Mouse (Mus musculus): Measurements from ENCODE around the gene Camk1. TPM values are rescaled to one million over a fixed set of nuclear protein-coding genes. Genes with fewer than 3 reads are reported as not detected.
"Not testable (repeated sequence)": the region's sequence is repeated elsewhere in the genome, so short reads cannot be mapped to it uniquely, and the experiment has no call there.

The Camk1 gene
- polyA plus RNA-seq, 1 experiment: 43.2 TPM

- peaks cover 7% of the 10 kb centered on the region for H3K79me2 ChIP-seq (ENCODE audit: control insufficient read depth, insufficient read depth)
- H3ac ChIP-seq (ENCODE audit: control insufficient read depth, insufficient read length, low read depth): no peak overlapping the region
- no peaks in the 10 kb centered on the region for H3K27me3 ChIP-seq (ENCODE audit: control insufficient read depth, insufficient read depth, insufficient read length)
- H3K4me3 ChIP-seq (ENCODE audit: insufficient read depth, poor library complexity, severe bottlenecking): no peak overlapping the region
- TF ChIP-seq MYOG (IDR thresholded peaks at IDR 0.05; ENCODE audit: control insufficient read depth, extremely low read depth, insufficient read length): no peak
- peak; percentile 59 for TF ChIP-seq USF1 (IDR thresholded peaks at IDR 0.05; ENCODE audit: low read depth)
- no peaks in the 10 kb centered on the region for H3K79me3 ChIP-seq (ENCODE audit: low read depth)
- peaks cover 4% of the 10 kb centered on the region for H3K36me3 ChIP-seq (ENCODE audit: control insufficient read depth, insufficient read depth)
Measured at GRCm38 (mm10) chr6:113344321-113344720, 537 bp upstream of the Camk1 start.

GRCm38 (mm10) chr6:113342297-113342696 is 1.5 kb downstream of the Camk1 start:
- no peaks in the 10 kb centered on the region for H3K79me3 ChIP-seq (ENCODE audit: low read depth)
- peaks cover 7% of the 10 kb centered on the region for H3K79me2 ChIP-seq (ENCODE audit: control insufficient read depth, insufficient read depth)
- TF ChIP-seq MYOD1 (IDR thresholded peaks at IDR 0.05; ENCODE audit: control insufficient read depth, insufficient read length, low read depth) (no peak), CEBPB (IDR thresholded peaks at IDR 0.05; ENCODE audit: low read depth) (no peak), MAX (IDR thresholded peaks at IDR 0.05) (no peak), CTCF (IDR thresholded peaks at IDR 0.05; ENCODE audit: control insufficient read depth, insufficient read depth, insufficient read length) (no peak)
- peaks cover 17% of the 10 kb centered on the region for H3K36me3 ChIP-seq (ENCODE audit: control insufficient read depth, insufficient read depth)
- H3K4me3 ChIP-seq (ENCODE audit: insufficient read depth, poor library complexity, severe bottlenecking): no peak overlapping the region
- no peaks in the 10 kb centered on the region for H3K27me3 ChIP-seq (ENCODE audit: control insufficient read depth, insufficient read depth, insufficient read length)
- H3ac ChIP-seq (ENCODE audit: control insufficient read depth, insufficient read length, low read depth): no peak overlapping the region

DNA sequence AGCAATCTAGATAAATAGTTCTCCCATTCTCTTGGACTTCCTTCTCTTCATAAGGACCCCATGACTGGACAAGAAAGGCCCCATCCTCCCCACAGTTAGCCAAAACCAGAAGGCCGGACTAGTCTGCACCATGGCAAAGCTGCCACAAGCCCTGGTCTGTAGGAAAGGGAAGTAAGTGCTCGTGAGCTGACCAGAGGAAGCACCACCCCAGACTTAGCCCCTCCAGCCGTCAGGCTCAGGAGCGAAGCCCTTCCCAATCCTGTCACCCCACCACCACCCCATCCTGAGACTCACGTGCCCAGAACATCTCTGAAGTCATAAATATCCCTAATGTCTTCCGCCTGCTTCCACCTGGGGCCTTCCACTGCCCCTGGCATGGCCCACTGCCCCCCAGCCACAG is 2.2 kb downstream of the Camk1 start:
- H3ac ChIP-seq (ENCODE audit: control insufficient read depth, insufficient read length, low read depth): no peak overlapping the region
- H3K4me3 ChIP-seq (ENCODE audit: insufficient read depth, poor library complexity, severe bottlenecking): no peak overlapping the region
- no peaks in the 10 kb centered on the region for H3K79me3 ChIP-seq (ENCODE audit: low read depth)
- H3K79me2 ChIP-seq (ENCODE audit: control insufficient read depth, insufficient read depth): peaks cover 7% of the 10 kb centered on the region
- H3K36me3 ChIP-seq (ENCODE audit: control insufficient read depth, insufficient read depth): peaks cover 17% of the 10 kb centered on the region
- H3K27me3 ChIP-seq (ENCODE audit: control insufficient read depth, insufficient read depth, insufficient read length): no peaks in the 10 kb centered on the region
- no peak for TF ChIP-seq CEBPB (IDR thresholded peaks at IDR 0.05; ENCODE audit: low read depth)
- TF ChIP-seq FOSL1 (IDR thresholded peaks at IDR 0.05; ENCODE audit: insufficient read depth, low read length, poor library complexity, severe bottlenecking): no peak
- no peak for TF ChIP-seq MYOG (IDR thresholded peaks at IDR 0.05; ENCODE audit: control insufficient read depth, extremely low read depth, insufficient read length)
- TF ChIP-seq MAX (IDR thresholded peaks at IDR 0.05): no peak
- no peak for TF ChIP-seq CTCF (IDR thresholded peaks at IDR 0.05; ENCODE audit: control insufficient read depth, insufficient read depth, insufficient read length)
- no peak for TF ChIP-seq MYOD1 (IDR thresholded peaks at IDR 0.05; ENCODE audit: control insufficient read depth, insufficient read length, low read depth)
- no peak for TF ChIP-seq USF1 (IDR thresholded peaks at IDR 0.05; ENCODE audit: low read depth)

DNA sequence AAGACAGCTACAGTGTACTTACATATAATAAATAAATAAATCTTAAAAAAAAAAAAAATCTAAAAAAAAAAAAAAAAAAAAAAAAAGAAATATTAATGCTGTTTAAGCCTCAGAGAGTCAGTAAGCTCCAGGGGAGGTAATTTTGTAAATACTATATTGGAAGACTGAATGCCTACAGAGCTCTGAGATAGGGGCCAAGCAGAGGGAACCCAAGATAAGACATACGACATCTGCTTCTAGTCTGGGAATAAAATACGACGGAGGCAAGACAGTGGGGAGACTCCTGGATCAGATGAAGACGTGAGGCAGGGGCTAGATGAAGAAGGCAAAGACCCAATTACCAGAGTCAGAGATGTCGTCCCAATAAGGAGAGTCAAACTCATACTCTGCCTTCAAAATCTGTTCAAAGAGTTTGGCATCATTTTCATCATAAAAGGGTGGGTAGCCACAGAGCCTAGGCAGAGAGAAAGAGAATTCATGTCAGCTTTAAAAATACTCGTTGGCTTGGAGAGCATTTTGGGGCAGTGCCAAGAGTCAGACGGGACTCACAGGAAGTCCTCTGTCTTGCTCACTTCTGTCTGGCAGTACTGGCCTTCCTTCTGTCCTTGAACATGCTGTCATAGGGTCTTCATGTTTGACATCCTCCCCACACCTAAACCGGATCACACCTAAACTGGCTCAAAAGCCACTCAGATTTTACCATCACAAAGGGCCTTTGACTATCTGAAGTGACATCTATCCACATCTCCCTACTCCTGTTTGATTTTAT is 6.7 kb downstream of the Camk1 start:
- TF ChIP-seq FOSL1 (IDR thresholded peaks at IDR 0.05; ENCODE audit: insufficient read depth, low read length, poor library complexity, severe bottlenecking) (no peak), CTCF (IDR thresholded peaks at IDR 0.05; ENCODE audit: control insufficient read depth, insufficient read depth, insufficient read length) (no peak), MAX (IDR thresholded peaks at IDR 0.05) (no peak), CEBPB (IDR thresholded peaks at IDR 0.05; ENCODE audit: low read depth) (no peak), MYOG (IDR thresholded peaks at IDR 0.05; ENCODE audit: control insufficient read depth, extremely low read depth, insufficient read length) (no peak), MYOD1 (IDR thresholded peaks at IDR 0.05; ENCODE audit: control insufficient read depth, insufficient read length, low read depth) (no peak)
- Histone ChIP-seq H3K79me2 (ENCODE audit: control insufficient read depth, insufficient read depth) (no peaks in the 10 kb centered on the region), H3ac (ENCODE audit: control insufficient read depth, insufficient read length, low read depth) (no peak overlapping the region), H3K4me3 (ENCODE audit: insufficient read depth, poor library complexity, severe bottlenecking) (no peak overlapping the region), H3K79me3 (ENCODE audit: low read depth) (no peaks in the 10 kb centered on the region), H3K36me3 (ENCODE audit: control insufficient read depth, insufficient read depth) (peaks cover 56% of the 10 kb centered on the region), H3K27me3 (ENCODE audit: control insufficient read depth, insufficient read depth, insufficient read length) (no peaks in the 10 kb centered on the region)

DNA sequence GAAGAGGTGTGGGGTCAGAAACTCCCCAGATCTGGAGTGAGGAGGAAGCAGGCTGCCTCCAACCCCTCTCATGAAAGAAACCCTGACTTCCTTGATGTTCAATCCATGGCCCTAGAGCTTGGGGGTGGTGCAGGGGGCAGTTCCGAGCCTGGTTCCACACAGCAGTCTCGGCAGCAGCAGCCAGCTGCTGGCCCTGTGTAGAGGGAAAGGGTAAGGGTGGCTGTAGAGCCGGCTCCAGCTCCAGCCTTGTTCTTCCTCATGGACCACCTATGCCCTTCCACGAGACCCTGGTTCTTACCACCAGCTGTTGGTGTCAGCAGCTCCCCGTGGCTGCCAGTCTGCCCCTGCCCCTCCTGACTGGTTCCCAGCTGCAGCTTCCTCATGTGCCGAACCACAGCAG is 9.6 kb downstream of the Camk1 start:
- H3K36me3 ChIP-seq (ENCODE audit: control insufficient read depth, insufficient read depth): peaks cover 76% of the 10 kb centered on the region

DNA sequence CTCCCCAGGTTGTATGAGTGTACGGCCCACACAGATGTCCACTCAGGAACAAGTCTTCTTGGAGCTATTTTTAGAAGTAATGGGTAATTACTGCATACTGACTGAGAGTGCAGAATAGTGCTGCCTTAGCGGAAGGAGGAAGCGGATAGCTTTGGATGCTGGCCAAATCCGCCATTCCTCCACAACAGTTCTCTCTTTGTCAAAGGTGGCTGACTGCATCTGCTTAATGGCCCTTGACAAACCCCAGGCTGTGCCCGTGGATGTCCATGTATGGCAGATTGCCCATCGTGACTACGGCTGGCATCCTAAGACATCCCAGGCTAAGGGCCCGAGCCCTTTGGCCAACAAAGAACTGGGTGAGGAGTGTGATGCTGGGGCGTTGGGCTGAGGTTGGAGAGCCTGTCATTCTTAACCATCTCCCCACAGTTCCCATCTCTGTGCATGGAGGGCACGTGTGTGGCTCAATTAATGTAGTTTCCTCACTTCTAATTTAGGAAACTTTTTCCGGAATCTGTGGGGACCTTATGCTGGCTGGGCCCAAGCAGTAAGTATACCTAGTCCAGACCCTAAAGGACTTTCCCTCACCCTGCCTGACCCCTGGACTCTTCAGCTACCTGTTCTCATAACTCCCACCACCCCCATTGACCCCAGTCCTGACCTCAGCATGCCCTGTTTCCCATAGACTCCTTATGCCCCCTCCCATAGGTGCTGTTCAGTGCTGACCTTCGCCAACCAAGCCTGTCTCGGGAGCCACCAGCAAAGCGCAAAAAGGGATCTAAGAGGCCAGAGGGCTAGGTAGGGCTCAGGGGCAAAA is 10.4 kb downstream of the Camk1 start:
- Histone ChIP-seq H3K79me2 (ENCODE audit: control insufficient read depth, insufficient read depth) (peaks cover 9% of the 10 kb centered on the region), H3K4me3 (ENCODE audit: insufficient read depth, poor library complexity, severe bottlenecking) (no peak overlapping the region), H3K27me3 (ENCODE audit: control insufficient read depth, insufficient read depth, insufficient read length) (no peaks in the 10 kb centered on the region), H3K79me3 (ENCODE audit: low read depth) (peaks cover 4% of the 10 kb centered on the region), H3K36me3 (ENCODE audit: control insufficient read depth, insufficient read depth) (peaks cover 79% of the 10 kb centered on the region), H3ac (ENCODE audit: control insufficient read depth, insufficient read length, low read depth) (no peak overlapping the region)
- TF ChIP-seq USF1 (IDR thresholded peaks at IDR 0.05; ENCODE audit: low read depth) (no peak), MYOG (IDR thresholded peaks at IDR 0.05; ENCODE audit: control insufficient read depth, extremely low read depth, insufficient read length) (no peak), CTCF (IDR thresholded peaks at IDR 0.05; ENCODE audit: control insufficient read depth, insufficient read depth, insufficient read length) (no peak), CEBPB (IDR thresholded peaks at IDR 0.05; ENCODE audit: low read depth) (no peak)

More for the DNA sequence above, 9.6 kb downstream of the Camk1 start:
- H3K27me3 ChIP-seq (ENCODE audit: control insufficient read depth, insufficient read depth, insufficient read length): no peaks in the 10 kb centered on the region
- no peak for TF ChIP-seq MYOD1 (IDR thresholded peaks at IDR 0.05; ENCODE audit: control insufficient read depth, insufficient read length, low read depth)
- no peak for TF ChIP-seq CEBPB (IDR thresholded peaks at IDR 0.05; ENCODE audit: low read depth)
- no peak overlapping the region for H3K4me3 ChIP-seq (ENCODE audit: insufficient read depth, poor library complexity, severe bottlenecking)
- H3K79me3 ChIP-seq (ENCODE audit: low read depth): no peaks in the 10 kb centered on the region
- no peaks in the 10 kb centered on the region for H3K79me2 ChIP-seq (ENCODE audit: control insufficient read depth, insufficient read depth)
- no peak overlapping the region for H3ac ChIP-seq (ENCODE audit: control insufficient read depth, insufficient read length, low read depth)

DNA sequence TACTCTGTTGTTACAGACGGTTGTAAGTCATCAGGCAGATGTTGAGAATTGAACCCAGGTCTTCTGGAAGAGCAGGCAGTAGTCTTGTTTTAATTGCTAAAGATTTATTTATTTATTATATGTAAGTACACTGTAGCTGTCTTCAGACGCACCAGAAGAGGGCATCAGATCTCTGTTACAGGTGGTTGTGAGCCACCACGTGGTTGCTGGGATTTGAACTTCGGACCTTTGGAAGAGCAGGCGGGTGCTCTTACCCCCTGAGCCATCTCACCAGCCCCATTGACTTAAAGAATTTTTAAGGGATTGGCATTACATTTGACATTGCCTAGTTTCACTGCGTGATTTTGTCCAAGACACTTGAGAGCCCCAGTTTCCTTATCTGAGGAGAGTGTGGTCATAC is 11.1 kb downstream of the Camk1 start:
- Histone ChIP-seq H3K79me2 (ENCODE audit: control insufficient read depth, insufficient read depth) (peaks cover 13% of the 10 kb centered on the region), H3K36me3 (ENCODE audit: control insufficient read depth, insufficient read depth) (peaks cover 74% of the 10 kb centered on the region)
- H3ac ChIP-seq (ENCODE audit: control insufficient read depth, insufficient read length, low read depth); H3K4me3 ChIP-seq (ENCODE audit: insufficient read depth, poor library complexity, severe bottlenecking); H3K27me3 ChIP-seq (ENCODE audit: control insufficient read depth, insufficient read depth, insufficient read length); H3K79me3 ChIP-seq (ENCODE audit: low read depth): not testable (repeated sequence)

All from C2C12 (cell line).